Mouse (Mus musculus) limb, embryonic 15.5 days (tissue): ENCODE results near the gene Cntrob. TPM values are rescaled to one million over a fixed set of nuclear protein-coding genes. Genes with fewer than 3 reads are reported as not detected.
A peak's percentile ranks its signal among the peaks of the same experiment; 100 is the strongest.

ENCODE experiments used
- ATAC-seq: fragments of 200-750 bp; cut with Nextera tagmentation; 2 replicates; pipeline ENCODE4 v1.8.0; 2017; ENCODE audit warnings: low read depth, moderate TSS enrichment; ENCODE audit not compliant: insufficient number of reproducible peaks, low FRiP score, low TSS enrichment
- H3K27ac ChIP-seq: fragments of 300-500 bp; sonication (generic); 2 replicates; pipeline ENCODE4 v1.5.1; 2015; ENCODE audit warnings: moderate library complexity, mild to moderate bottlenecking, inconsistent platforms
- H3K27me3 ChIP-seq: fragments of 300-500 bp; sonication (generic); 2 replicates; pipeline ENCODE4 v1.6.1; 2015; ENCODE audit warnings: inconsistent platforms
- H3K36me3 ChIP-seq: fragments of 300-500 bp; sonication (generic); 2 replicates; pipeline ENCODE4 v1.6.1; 2015; ENCODE audit warnings: inconsistent platforms
- H3K4me1 ChIP-seq: fragments of 300-500 bp; sonication (generic); 2 replicates; pipeline ENCODE4 v1.6.1; 2015; ENCODE audit warnings: inconsistent platforms
- H3K4me2 ChIP-seq: fragments of 300-500 bp; sonication (generic); 2 replicates; pipeline ENCODE4 v1.6.1; 2015; ENCODE audit warnings: mild to moderate bottlenecking, inconsistent platforms
- H3K4me3 ChIP-seq: fragments of 300-500 bp; sonication (generic); 2 replicates; pipeline ENCODE4 v1.5.1; 2015; ENCODE audit warnings: mild to moderate bottlenecking, inconsistent platforms
- H3K9ac ChIP-seq: fragments of 300-500 bp; sonication (generic); 2 replicates; pipeline ENCODE4 v1.6.1; 2015; ENCODE audit warnings: inconsistent platforms
- H3K9me3 ChIP-seq: fragments of 300-500 bp; sonication (generic); 2 replicates; pipeline ENCODE4 v1.6.1; 2016; ENCODE audit warnings: inconsistent platforms
- WGBS: fragments of 180-500 bp; shearing (Covaris S2); methylation state at CpG from one replicate; pipeline ENCODE4 v1.1.7; 2015; 5-methylcytosine and 5-hydroxymethylcytosine counted together
- polyA plus RNA-seq: library from polyadenylated mRNA; unstranded; fragments of >200 nt; fragmentation: Nextera tagmentation; extraction: Ambion mirVana; gene quantifications from 2 replicates; pipeline ENCODE4 v1.2.1, GENCODE M21; 2015

The Cntrob gene
- 18.8 and 20.6 TPM in 2 replicates for polyA plus RNA-seq

DNA sequence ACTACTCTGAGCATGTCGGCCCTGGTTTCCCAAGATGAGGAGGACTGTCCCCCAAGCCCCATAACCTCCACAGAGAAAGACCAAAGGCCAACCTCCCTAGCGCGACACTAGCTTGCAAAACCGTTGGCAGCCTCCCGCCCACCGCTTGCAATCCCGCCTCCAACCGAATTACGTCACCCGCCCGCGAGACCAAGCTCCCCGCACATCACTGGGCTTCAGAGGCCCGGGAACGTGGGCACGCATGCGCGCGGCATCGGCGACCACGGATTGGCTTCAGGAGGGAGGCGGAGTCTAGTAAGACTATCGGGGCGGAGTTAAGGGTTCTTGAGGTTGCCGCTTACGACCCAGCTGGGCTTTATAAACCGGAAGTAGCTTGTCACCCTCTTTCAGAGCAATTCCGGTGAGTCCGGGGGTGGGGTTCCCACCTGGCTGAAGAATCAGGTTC lies at the start of gene Cntrob, which contains the start of gene Trappc1:
Gene Cntrob (minus strand): TSS at position 109 of the 445 bp plus-strand sequence.
Gene Trappc1 (plus strand): TSS at position 314 of the 445 bp plus-strand sequence.
- H3K27ac ChIP-seq = peak within 1 kb of the TSS; percentile 84
- no peaks in the 10 kb centered on the region for H3K9me3 ChIP-seq
- H3K36me3 ChIP-seq = peaks cover 23% of the 10 kb centered on the region
- peak; percentile 89 for ATAC-seq
- peak within 1 kb of the TSS; percentile 74 for H3K4me2 ChIP-seq
- H3K4me1 ChIP-seq = peaks cover 49% of the 10 kb centered on the region
- WGBS = under 1% methylated on average over 30 of the region's 30 CpGs
- H3K27me3 ChIP-seq = peaks cover 18% of the 10 kb centered on the region
- peak within 1 kb of the TSS; percentile 70 for H3K9ac ChIP-seq
- H3K4me3 ChIP-seq = peak within 1 kb of the TSS; percentile 64

DNA sequence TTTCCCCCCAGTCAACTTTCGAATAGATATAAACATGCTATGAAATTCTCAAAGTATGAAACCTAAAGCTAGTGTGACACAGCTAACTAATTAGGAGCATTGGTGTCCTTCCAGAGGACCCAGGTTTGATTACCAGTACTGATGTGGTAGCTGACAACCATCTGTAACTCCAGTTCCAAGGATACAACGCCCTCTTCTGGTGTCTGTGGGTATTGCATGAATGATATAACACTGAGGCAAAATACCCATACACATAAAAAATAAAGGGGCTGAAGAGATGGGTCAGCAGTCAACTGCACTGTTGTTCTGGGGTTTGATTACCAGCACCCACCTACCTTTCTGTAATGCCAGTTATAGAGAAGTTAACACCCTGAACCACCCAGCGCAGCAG lies 49.2 kb upstream of the Cntrob start:
- no peak overlapping the region for H3K9ac ChIP-seq
- no peak overlapping the region for H3K27ac ChIP-seq
- ATAC-seq = no peak

DNA sequence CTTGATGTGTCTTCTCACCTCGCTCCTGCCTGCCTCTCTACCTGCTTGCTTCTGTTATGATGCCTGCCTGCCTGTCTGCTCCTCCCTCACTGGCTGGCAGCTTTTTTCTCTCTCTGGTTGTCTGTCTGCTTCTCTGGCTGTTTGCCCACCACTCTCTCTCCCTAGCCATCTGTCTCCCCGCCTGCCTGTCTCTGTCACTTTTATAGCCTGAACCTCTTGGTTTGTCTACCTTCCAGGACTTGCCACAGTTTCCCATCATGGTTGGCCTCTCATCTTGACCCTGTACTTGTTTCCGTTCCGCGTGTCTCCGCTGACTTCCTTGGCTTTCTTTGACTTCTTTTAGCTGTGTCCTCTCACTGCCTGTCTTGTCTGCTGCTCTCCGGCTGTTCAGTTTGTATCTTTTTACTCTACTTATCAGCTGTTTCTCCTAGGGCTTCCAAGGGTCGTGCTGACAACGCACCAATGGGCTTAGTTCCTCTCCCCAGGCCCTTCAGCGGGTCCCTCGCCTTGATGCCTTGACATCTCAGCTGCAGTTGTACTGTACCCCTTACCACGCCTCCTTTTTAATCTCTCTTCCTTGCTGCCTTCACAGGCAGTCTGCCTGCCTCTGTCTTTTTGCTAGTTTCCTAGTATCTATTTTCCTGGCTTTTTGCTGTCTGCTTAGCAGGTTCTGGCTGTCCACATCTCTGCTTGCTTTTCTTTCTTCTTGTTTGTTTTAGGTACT lies 48.6 kb upstream of the Cntrob start:
- no peak overlapping the region for H3K4me2 ChIP-seq
- H3K4me1 ChIP-seq = peaks cover 32% of the 10 kb centered on the region
- H3K9ac ChIP-seq = no peak overlapping the region
- no peak for ATAC-seq
- 61% methylated on average over 12 of the region's 12 CpGs for WGBS
- peaks cover 15% of the 10 kb centered on the region; the same call in 1 of the 2 replicates for H3K36me3 ChIP-seq
- no peak overlapping the region for H3K4me3 ChIP-seq
- H3K9me3 ChIP-seq = no peaks in the 10 kb centered on the region
- no peaks in the 10 kb centered on the region for H3K27me3 ChIP-seq
- peak overlapping the region; percentile 59 for H3K27ac ChIP-seq

More for the DNA sequence above, 49.2 kb upstream of the Cntrob start:
- Histone ChIP-seq H3K4me2 (no peak overlapping the region), H3K9me3 (no peaks in the 10 kb centered on the region), H3K27me3 (no peaks in the 10 kb centered on the region), H3K4me1 (peaks cover 27% of the 10 kb centered on the region), H3K36me3 (peaks cover 19% of the 10 kb centered on the region; the same call in 1 of the 2 replicates), H3K4me3 (no peak overlapping the region)
- WGBS = 61% methylated on average over 3 of the region's 3 CpGs

DNA sequence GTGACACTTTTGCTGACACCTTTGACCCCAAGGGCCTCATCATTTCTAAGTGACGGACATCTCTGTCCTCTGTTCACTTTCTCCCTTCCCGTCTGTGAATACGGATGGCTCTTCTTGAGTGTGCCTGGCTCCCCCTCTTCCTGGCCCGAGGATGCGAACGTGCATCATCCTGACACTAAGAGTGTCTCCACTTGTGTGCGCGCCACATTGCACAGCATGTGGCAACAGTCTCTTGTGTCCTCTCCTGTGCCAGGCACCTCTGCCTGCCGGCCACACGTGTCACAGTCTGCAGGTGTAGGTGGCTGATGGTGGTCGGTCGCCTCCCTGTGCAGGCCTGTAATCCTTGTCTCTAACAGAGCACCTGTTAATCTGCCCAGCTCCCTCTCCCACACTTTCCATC lies 48.0 kb upstream of the Cntrob start:
- no peaks in the 10 kb centered on the region for H3K9me3 ChIP-seq
- H3K4me3 ChIP-seq = no peak overlapping the region
- no peak overlapping the region; the same call in 1 of the 2 replicates for H3K4me2 ChIP-seq
- peaks cover 15% of the 10 kb centered on the region; the same call in 1 of the 2 replicates for H3K36me3 ChIP-seq
- ATAC-seq = no peak
- no peak overlapping the region for H3K9ac ChIP-seq
- H3K27me3 ChIP-seq = no peaks in the 10 kb centered on the region
- H3K4me1 ChIP-seq = peaks cover 37% of the 10 kb centered on the region
- peak overlapping the region; percentile 86 for H3K27ac ChIP-seq
- 59% methylated on average over 12 of the region's 12 CpGs for WGBS

DNA sequence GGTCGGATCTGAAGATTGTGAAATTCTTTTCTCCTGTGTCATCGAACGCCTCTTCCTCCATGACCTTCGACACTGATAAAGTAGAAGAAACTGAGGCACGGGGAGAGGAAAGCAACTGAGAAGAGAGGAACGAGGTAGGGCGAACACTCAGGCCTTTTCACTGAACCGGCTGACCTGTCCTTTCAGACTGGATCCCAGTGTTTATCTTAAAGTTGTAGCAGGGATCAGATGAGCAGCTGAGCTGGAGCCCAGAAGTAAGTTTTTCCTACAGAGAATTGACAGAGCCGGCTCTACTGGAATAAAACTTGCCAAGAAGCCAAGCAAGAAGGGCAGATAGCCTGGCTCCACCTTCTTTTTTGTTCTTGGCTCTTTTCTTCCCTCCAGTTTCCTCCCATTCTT lies 47.2 kb upstream of the Cntrob start:
- H3K4me3 ChIP-seq = peak overlapping the region; percentile 10; the same call in 1 of the 2 replicates
- peak overlapping the region; percentile 86 for H3K27ac ChIP-seq
- no peak overlapping the region for H3K9ac ChIP-seq
- no peak for ATAC-seq
- peaks cover 14% of the 10 kb centered on the region; the same call in 1 of the 2 replicates for H3K36me3 ChIP-seq
- H3K9me3 ChIP-seq = no peaks in the 10 kb centered on the region
- 35% methylated on average over 9 of the region's 9 CpGs for WGBS
- no peaks in the 10 kb centered on the region for H3K27me3 ChIP-seq
- peaks cover 44% of the 10 kb centered on the region for H3K4me1 ChIP-seq
- H3K4me2 ChIP-seq = peak overlapping the region; percentile 25

DNA sequence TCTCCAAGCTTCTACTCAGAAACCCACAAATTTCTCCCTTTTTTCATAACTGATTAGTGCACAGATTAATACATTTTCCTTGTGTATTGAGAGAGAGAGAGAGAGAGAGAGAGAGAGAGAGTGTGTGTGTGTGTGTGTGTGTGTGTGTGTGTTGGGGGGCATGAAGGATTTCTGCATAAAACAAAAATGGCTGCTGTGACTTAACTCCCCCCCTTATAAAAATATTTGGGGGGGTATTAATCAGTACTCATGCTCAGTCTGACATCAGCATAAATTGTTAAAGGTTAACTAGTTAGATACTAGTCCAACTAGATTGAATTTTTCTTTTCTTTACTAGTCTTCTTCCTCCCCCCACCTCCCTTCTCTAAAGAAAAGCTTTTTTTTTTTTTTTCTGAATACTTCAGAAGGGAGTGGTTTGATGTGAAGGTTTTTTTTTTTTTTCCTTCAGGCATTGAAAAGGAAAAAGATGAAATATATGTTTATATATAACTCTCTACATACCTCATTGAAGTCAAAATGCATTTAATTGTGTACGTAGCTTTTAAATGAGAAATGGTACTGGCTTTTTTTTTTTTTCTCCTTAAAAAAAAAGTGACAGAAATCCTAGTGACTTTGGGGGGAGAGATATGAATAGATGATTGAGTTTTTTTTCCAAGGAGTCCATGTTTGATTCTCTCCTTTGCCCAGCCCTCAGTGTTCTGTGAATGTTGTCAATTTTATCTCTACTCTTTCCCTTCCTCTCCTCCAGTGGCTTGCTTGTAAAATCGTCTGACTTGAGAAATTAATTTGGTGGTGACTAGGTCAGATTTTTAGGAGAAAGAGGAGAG lies 46.6 kb upstream of the Cntrob start:
- ATAC-seq = no peak
- 0 out of 2 replicates have a peak, but pooled peaks cover 11% of the 10 kb centered on the region for H3K36me3 ChIP-seq
- H3K4me2 ChIP-seq = peak overlapping the region; percentile 87
- peaks cover 51% of the 10 kb centered on the region for H3K4me1 ChIP-seq
- H3K9ac ChIP-seq = 0 out of 2 replicates have a peak overlapping the region, but pooled peaks have one; percentile 10
- peak overlapping the region; percentile 81 for H3K4me3 ChIP-seq
- 16% methylated on average over 2 of the region's 2 CpGs for WGBS
- H3K27ac ChIP-seq = peak overlapping the region; percentile 99
- H3K9me3 ChIP-seq = no peaks in the 10 kb centered on the region
- H3K27me3 ChIP-seq = no peaks in the 10 kb centered on the region

DNA sequence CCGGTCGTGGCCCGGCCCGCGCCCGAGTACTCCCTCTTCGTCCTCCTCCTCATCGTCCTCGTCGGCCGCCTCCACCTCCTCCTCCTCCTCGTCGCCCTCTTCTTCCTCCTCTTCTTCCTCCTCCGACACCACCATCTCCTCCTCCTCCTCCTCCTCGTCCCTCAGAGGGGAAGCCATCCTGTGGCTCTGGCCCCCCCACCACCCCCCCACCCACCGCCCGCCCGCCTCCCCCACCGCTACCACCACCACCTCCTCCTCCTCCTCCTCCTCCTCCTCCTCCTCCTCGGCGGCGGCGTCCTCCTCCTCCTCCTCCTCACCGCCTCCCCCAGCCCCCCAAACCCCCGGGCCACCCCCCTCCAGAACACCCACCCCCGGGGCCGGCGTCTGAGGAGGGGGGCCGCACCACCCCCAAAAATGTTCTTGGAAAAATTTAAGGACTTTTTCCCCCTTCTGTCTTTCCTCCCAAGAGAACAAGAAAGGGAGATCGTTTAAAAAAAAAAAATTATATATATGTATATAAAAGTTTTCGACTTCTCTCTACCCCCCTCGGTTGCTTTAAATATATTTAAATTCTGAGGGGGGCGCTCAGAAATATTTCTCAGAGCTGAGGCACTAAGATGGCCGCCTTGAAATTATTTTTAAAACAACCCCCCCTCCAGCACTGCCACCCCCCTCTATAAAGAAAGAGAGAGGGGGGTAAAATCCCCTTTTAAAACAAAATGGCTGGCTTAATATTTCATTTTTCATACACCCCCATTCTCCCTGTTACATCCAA lies 45.8 kb upstream of the Cntrob start, which contains the start of gene Chd3:
Gene Chd3 (minus strand): TSS at position 192 of the 775 bp plus-strand sequence.
- peak within 1 kb of the TSS; percentile 87 for H3K4me2 ChIP-seq
- H3K4me3 ChIP-seq = peak within 1 kb of the TSS; percentile 81
- H3K9ac ChIP-seq = peak within 1 kb of the TSS; percentile 98
- peaks cover 12% of the 10 kb centered on the region; the same call in 1 of the 2 replicates for H3K36me3 ChIP-seq
- peak within 1 kb of the TSS; percentile 99 for H3K27ac ChIP-seq
- WGBS = under 1% methylated on average over 10 of the region's 34 CpGs
- no peaks in the 10 kb centered on the region for H3K9me3 ChIP-seq
- H3K27me3 ChIP-seq = no peaks in the 10 kb centered on the region
- peaks cover 59% of the 10 kb centered on the region for H3K4me1 ChIP-seq
- no peak for ATAC-seq

DNA sequence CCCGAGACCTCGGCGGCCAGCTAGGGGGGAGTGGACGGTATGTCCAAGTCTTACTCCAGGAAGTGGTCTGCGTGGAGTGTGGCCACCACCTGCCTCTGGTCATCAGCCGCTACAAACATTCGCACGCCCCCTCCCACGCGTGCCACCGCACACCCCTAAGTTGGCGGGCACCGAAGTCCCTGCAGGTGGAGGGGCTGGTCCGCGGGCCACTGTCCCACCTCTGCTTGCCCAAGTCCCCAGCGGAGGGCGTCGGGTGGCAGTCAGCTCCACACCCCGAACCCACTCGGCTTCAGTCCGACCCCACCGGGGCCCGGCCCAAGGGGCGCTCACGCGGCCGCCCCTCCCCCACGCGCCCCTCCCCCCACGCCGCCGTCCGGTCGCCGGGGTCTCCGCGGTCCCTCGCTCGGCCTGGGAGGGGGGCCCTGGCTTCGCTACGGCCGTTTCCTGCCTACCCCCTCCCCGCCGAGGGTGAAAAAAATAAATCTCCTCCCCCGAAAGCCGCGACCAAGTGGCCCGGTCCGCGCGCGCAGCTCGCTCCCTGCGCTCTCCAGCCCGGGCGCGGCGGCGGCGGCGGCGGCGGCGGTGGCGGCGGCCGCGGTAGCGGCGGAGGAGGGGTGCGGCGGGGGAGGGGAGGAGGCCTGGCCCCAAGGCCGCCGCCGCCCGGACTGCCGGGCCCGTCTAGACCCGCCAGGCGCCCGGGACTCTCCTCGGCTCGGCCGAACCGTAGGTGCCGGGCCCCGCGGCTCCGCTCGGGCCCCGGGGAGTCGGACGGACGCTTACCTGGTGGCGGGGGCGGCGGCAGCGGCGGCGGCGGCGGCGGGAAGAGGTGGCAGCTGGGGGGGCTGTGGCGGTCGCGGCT lies 45.0 kb upstream of the Cntrob start:
- Histone ChIP-seq H3K9ac (peak overlapping the region; percentile 98), H3K36me3 (peaks cover 11% of the 10 kb centered on the region), H3K4me2 (peak overlapping the region; percentile 87), H3K4me1 (peaks cover 63% of the 10 kb centered on the region), H3K27ac (peak overlapping the region; percentile 99), H3K9me3 (no peaks in the 10 kb centered on the region), H3K27me3 (no peaks in the 10 kb centered on the region), H3K4me3 (peak overlapping the region; percentile 81)
- no peak for ATAC-seq
- 1% methylated on average over 73 of the region's 106 CpGs for WGBS

DNA sequence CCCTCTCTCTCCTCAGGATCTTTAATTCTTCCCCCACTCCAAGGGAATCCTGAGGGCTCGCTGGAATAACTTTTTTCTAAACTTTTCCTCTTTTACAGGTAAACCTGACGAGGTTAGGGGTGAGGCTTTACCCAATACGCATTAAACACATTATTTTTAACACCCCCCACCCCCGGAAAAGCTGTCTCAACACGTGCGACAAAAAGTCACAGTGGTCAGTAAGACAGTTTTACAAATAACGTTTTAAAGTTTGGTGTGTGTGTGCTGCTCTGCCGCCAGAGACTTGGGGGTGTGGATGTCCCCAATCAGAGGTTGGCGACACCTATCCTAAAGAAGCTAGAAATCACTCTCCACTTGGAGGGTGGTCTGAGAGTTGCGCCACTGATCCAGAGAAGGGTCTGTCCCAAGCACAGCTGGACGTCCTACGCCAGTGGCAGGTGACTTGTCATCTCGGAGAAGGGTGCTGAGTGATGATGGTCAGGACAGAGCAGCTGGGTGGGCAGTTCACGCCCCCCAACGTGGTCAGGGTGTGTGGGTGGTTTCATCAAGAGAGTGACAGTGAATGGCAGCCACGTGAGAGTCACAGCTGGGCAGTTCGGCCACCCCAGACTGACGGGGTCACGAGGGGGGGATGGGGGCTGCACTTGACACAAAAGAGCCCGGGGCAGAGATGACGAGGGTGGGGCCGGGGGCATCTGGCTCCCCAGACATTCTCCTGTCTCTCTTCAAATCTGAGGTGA lies 44.2 kb upstream of the Cntrob start:
- peak overlapping the region; percentile 99 for H3K27ac ChIP-seq
- peak overlapping the region; percentile 87 for H3K4me2 ChIP-seq
- H3K9me3 ChIP-seq = no peaks in the 10 kb centered on the region
- WGBS = under 1% methylated on average over 22 of the region's 22 CpGs
- H3K36me3 ChIP-seq = peaks cover 16% of the 10 kb centered on the region
- H3K27me3 ChIP-seq = no peaks in the 10 kb centered on the region
- peak overlapping the region; percentile 81 for H3K4me3 ChIP-seq
- H3K9ac ChIP-seq = peak overlapping the region; percentile 98
- peaks cover 66% of the 10 kb centered on the region for H3K4me1 ChIP-seq
- no peak for ATAC-seq
